14 mouse cellular contexts compared by ENCODE assay signal in the genomic region with DNA sequence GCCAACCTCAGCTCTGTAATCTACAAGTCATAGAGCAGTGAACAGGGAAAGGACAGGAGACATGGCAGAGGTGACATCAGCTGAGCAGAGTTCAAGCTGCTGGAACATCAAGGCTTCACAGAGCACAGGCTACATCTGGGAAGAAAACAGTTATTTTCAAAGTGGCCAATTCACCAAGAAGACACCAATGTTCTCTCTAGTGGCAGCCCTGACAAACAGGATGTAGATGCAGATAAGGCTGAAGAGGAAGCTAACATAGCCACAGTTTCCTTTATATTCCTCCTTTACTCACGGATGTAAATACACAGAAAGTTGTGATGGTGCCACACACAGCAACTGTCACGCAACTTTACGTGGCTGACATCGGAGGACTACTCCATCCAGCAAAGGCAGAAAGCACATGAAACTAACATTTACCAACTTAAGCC. TPM values are rescaled to one million over a fixed set of nuclear protein-coding genes. Genes with fewer than 3 reads are reported as not detected.
DNase-seq lines count a peak whose midpoint lies in the region; ATAC-seq and TF ChIP-seq lines count a peak whose summit lies in the region.
"Had no signal": no experiment of that assay in that cellular context is flagged by ENCODE, and none has a peak within 500 bp of the region (broad histone marks: within the 10 kb centered on the region; RNA-seq: fewer than 3 reads in every experiment).

No protein-coding gene starts in this region.

- 39% methylated on average over 4 of the region's 4 CpGs for WGBS in lung, adult 2 months
- 89% methylated on average over 4 of the region's 4 CpGs for WGBS in hindbrain, postnatal 0 days
- over 99% methylated on average over 4 of the region's 4 CpGs for WGBS in forebrain, embryonic 11.5 days

- H3K27ac ChIP-seq in hindbrain, postnatal 0 days = no peak overlapping the region
- no peak overlapping the region for H3K27ac ChIP-seq in forebrain, embryonic 11.5 days (ENCODE audit: low read depth, low read length)
- H3K27ac ChIP-seq: heart, embryonic 15.5 days; macrophage; stomach, postnatal 0 days had no signal

- H3K4me3 ChIP-seq in lung, adult 2 months (replicated peaks; ENCODE audit: extremely low read depth, low read depth, low read length) = no peak overlapping the region
- H3K4me3 ChIP-seq in hindbrain, postnatal 0 days (ENCODE audit: low read length) = no peak overlapping the region
- H3K4me3 ChIP-seq in forebrain, embryonic 11.5 days (ENCODE audit: low read depth, low read length) = no peak overlapping the region
- H3K4me3 ChIP-seq: heart, embryonic 15.5 days had no signal

- DNase-seq in lung, postnatal 25 days (ENCODE audit: low spot score) = peak; percentile 23
- no peak for DNase-seq in lung, adult 2 months
- DNase-seq in hindbrain, postnatal 0 days (ENCODE audit: low spot score) = no peak
- no peak for DNase-seq in forebrain, embryonic 11.5 days (ENCODE audit: low spot score)
- DNase-seq in testis, postnatal 14 days (ENCODE audit: low spot score) = no peak
- no peak for DNase-seq in cerebellum, postnatal 10 days
- DNase-seq: adrenal gland, adult 2 months; kidney, adult 2 months; right cerebral cortex, adult 18-20 months had no signal

- H3K4me2 ChIP-seq in hindbrain, postnatal 0 days (ENCODE audit: low read depth, low read length) = no peak overlapping the region
- no peak overlapping the region for H3K4me2 ChIP-seq in forebrain, embryonic 11.5 days (ENCODE audit: low read depth, low read length, severe bottlenecking)
- H3K4me2 ChIP-seq: heart, embryonic 15.5 days had no signal

- peak; percentile 92 for ATAC-seq in activated CD4-positive, CD25-positive, alpha-beta regulatory T cell, adult 4 months
- peak; percentile 56 for ATAC-seq in megakaryocyte-erythroid progenitor cell, adult 5-6 weeks (replicated peaks; ENCODE audit: low FRiP score, low TSS enrichment, poor library complexity, severe bottlenecking)
- no peak for ATAC-seq in hindbrain, postnatal 0 days
- ATAC-seq in forebrain, embryonic 11.5 days (replicated peaks; ENCODE audit: low FRiP score) = no peak

- peaks cover 4% of the 10 kb centered on the region; the same call in 1 of the 2 replicates for H3K4me1 ChIP-seq in lung, adult 2 months (ENCODE audit: control insufficient read depth, insufficient read depth, low read length)
- H3K4me1 ChIP-seq in hindbrain, postnatal 0 days (ENCODE audit: insufficient read depth, low read length) = no peaks in the 10 kb centered on the region
- H3K4me1 ChIP-seq in forebrain, embryonic 11.5 days (replicated peaks; ENCODE audit: control insufficient read depth, insufficient read depth, low read length) = no peaks in the 10 kb centered on the region

- H3K36me3 ChIP-seq in hindbrain, postnatal 0 days (ENCODE audit: insufficient read depth, low read length) = peaks cover 5% of the 10 kb centered on the region; the same call in 1 of the 2 replicates
- peaks cover 2% of the 10 kb centered on the region; the same call in 1 of the 2 replicates for H3K36me3 ChIP-seq in forebrain, embryonic 11.5 days (ENCODE audit: control insufficient read depth, insufficient read depth, low read length)

- no peak overlapping the region for H3K9ac ChIP-seq in hindbrain, postnatal 0 days (replicated peaks; ENCODE audit: low read length)
- H3K9ac ChIP-seq in forebrain, embryonic 11.5 days (ENCODE audit: low read length) = no peak overlapping the region
- H3K9ac ChIP-seq: heart, embryonic 15.5 days had no signal

- H3K27me3 ChIP-seq in hindbrain, postnatal 0 days (ENCODE audit: insufficient read depth, low read length) = no peaks in the 10 kb centered on the region
- H3K27me3 ChIP-seq in forebrain, embryonic 11.5 days (ENCODE audit: control insufficient read depth, insufficient read depth, low read length) = no peaks in the 10 kb centered on the region
- H3K27me3 ChIP-seq: heart, embryonic 15.5 days had no signal

- TF ChIP-seq CTCF in lung, adult 2 months (IDR thresholded peaks at IDR 0.05; ENCODE audit: insufficient read depth, low read length) = no peak
- no peak for TF ChIP-seq CTCF in hindbrain, postnatal 0 days (IDR thresholded peaks at IDR 0.05; ENCODE audit: low read depth)

- TF ChIP-seq POLR2A in lung, adult 2 months (IDR thresholded peaks at IDR 0.05; ENCODE audit: borderline replicate concordance, extremely low read depth, low read depth, low read length) = no peak

- no peaks in the 10 kb centered on the region for H3K9me3 ChIP-seq in hindbrain, postnatal 0 days (ENCODE audit: low read length)
- no peaks in the 10 kb centered on the region for H3K9me3 ChIP-seq in forebrain, embryonic 11.5 days (ENCODE audit: control insufficient read depth, low read length)
- H3K9me3 ChIP-seq: heart, embryonic 15.5 days had no signal

RNA-seq across cellular contexts. Expression of a gene that starts 26.2 kb away (rescaled TPM):
- 1.3 and 3.8 TPM in 2 replicates for polyA plus RNA-seq in lung, adult 2 months (2012; rRNA removed)
- polyA plus RNA-seq in activated CD4-positive, CD25-positive, alpha-beta regulatory T cell, adult 4 months (2017; shearing (Covaris generic)) = 10 to 100 TPM in 1 of 2 experiments, 1 to 10 TPM in 1; 8.1 to 11.3 TPM
- 27.9 and 34.0 TPM in 2 replicates for total RNA-seq in megakaryocyte-erythroid progenitor cell, adult 5-6 weeks (2014; fragmentation: Nextera tagmentation)
- 30.5 and 52.0 TPM in 2 replicates for total RNA-seq in megakaryocyte-erythroid progenitor cell, adult 5-6 weeks (2017)
- total RNA-seq in hindbrain, postnatal 0 days (2014; rRNA removed) = 13.7 and 16.8 TPM in 2 replicates
- 41.9 and 44.8 TPM in 2 replicates for polyA plus RNA-seq in hindbrain, postnatal 0 days (2015; fragmentation: Nextera tagmentation; extraction: Ambion mirVana)
- polyA plus RNA-seq in forebrain, embryonic 11.5 days (2014; fragmentation: Nextera tagmentation; extraction: Ambion mirVana) = 75.1 and 77.6 TPM in 2 replicates

RNA-seq across cellular contexts. Expression of a gene that starts 28.0 kb away (rescaled TPM):
- polyA plus RNA-seq in lung, adult 2 months (2012; rRNA removed) = 0.85 and 1.3 TPM in 2 replicates
- 10 to 100 TPM; 20.7 to 23.6 TPM for polyA plus RNA-seq in activated CD4-positive, CD25-positive, alpha-beta regulatory T cell, adult 4 months (2017; shearing (Covaris generic))
- 201 and 223 TPM in 2 replicates for total RNA-seq in megakaryocyte-erythroid progenitor cell, adult 5-6 weeks (2014; fragmentation: Nextera tagmentation)
- total RNA-seq in megakaryocyte-erythroid progenitor cell, adult 5-6 weeks (2017) = 410 and 555 TPM in 2 replicates
- total RNA-seq in hindbrain, postnatal 0 days (2014; rRNA removed) = 2.8 and 3.0 TPM in 2 replicates
- 8.1 and 9.5 TPM in 2 replicates for polyA plus RNA-seq in hindbrain, postnatal 0 days (2015; fragmentation: Nextera tagmentation; extraction: Ambion mirVana)
- 48.6 and 51.7 TPM in 2 replicates for polyA plus RNA-seq in forebrain, embryonic 11.5 days (2014; fragmentation: Nextera tagmentation; extraction: Ambion mirVana)

Comparison
In these comparisons a context has a peak if more than half of its experiments do, and no peak if none do; other contexts are left out.
1. ATAC-seq: peak in activated CD4-positive, CD25-positive, alpha-beta regulatory T cell, adult 4 months (single experiment) and megakaryocyte-erythroid progenitor cell, adult 5-6 weeks (single experiment); none in hindbrain, postnatal 0 days (single experiment) and forebrain, embryonic 11.5 days (single experiment).